Mouse (Mus musculus) midbrain, embryonic 11.5 days (tissue): Measurements from ENCODE around the gene Ripor3. TPM values are rescaled to one million over a fixed set of nuclear protein-coding genes. Genes with fewer than 3 reads are reported as not detected.

Source experiments
- ATAC-seq: fragments of 200-750 bp; cut with Nextera tagmentation; 2 replicates; pipeline ENCODE4 v1.8.0; 2017; ENCODE audit warnings: moderate TSS enrichment, moderate library complexity; ENCODE audit not compliant: low FRiP score
- DNase-seq: peaks from one replicate; pipeline ENCODE4 v3.0.0; 2015; ENCODE audit warnings: low spot score; ENCODE audit errors: missing footprints
- H3K27ac ChIP-seq: fragments of 300-500 bp; sonication (generic); 2 replicates; pipeline ENCODE4 v1.5.1; 2014; ENCODE audit warnings: low read depth, low read length
- H3K27me3 ChIP-seq: fragments of 300-500 bp; sonication (generic); 2 replicates; pipeline ENCODE4 v1.6.1; 2014; ENCODE audit warnings: mild to moderate bottlenecking, low read length, moderate library complexity, mixed read lengths; ENCODE audit not compliant: control insufficient read depth, insufficient read depth
- H3K36me3 ChIP-seq: fragments of 300-500 bp; sonication (generic); 2 replicates; pipeline ENCODE4 v1.6.1; 2014; ENCODE audit warnings: mild to moderate bottlenecking, low read length, moderate library complexity, mixed read lengths; ENCODE audit not compliant: control insufficient read depth, insufficient read depth
- H3K4me1 ChIP-seq: fragments of 300-500 bp; sonication (generic); 2 replicates; pipeline ENCODE4 v1.6.1; 2014; ENCODE audit warnings: low read length; ENCODE audit not compliant: control insufficient read depth, insufficient read depth
- H3K4me2 ChIP-seq: fragments of 300-500 bp; sonication (generic); 2 replicates; pipeline ENCODE4 v1.6.1; 2014; ENCODE audit warnings: mild to moderate bottlenecking, moderate library complexity
- H3K4me3 ChIP-seq: fragments of 300-500 bp; sonication (generic); 2 replicates; pipeline ENCODE4 v1.5.1; 2014; ENCODE audit warnings: low read depth, low read length
- H3K9ac ChIP-seq: fragments of 300-500 bp; sonication (generic); 2 replicates; pipeline ENCODE4 v1.6.1; 2014; ENCODE audit warnings: low read length
- H3K9me3 ChIP-seq: fragments of 300-500 bp; sonication (generic); 2 replicates; pipeline ENCODE4 v1.6.1; 2016; ENCODE audit warnings: low read length; ENCODE audit not compliant: control insufficient read depth
- WGBS: fragments of 180-500 bp; shearing (Covaris S2); extraction: QIAGEN DNeasy Blood & Tissue Kit; methylation state at CpG from one replicate; pipeline ENCODE4 v1.1.7; 2014; 5-methylcytosine and 5-hydroxymethylcytosine counted together
- polyA plus RNA-seq: library from polyadenylated mRNA; unstranded; fragments of >200 nt; fragmentation: Nextera tagmentation; extraction: Ambion mirVana; gene quantifications from 2 replicates; pipeline ENCODE4 v1.2.1, GENCODE M21; 2014

Ripor3 gene
- polyA plus RNA-seq, 1 experiment from 2014 or later: 0.57 TPM

DNA sequence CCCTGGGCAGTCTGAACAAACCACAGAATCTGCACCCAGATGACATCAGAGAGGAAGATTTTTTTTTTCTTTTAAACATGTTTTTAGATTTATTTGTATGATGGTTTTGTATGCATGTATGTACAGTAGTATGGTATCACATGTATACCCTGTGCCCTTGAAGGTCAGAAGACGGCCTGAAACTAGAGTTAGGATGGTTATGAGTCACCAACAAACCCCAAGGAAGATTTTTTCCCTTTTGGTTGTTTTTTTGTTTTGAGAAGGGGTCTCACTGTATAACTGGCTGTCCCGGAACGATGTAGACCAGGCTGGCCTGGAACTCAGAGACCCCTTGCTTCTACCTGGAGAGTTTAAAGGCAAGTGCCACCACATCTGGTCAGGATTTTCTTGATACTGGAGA is 79.4 kb downstream of the Ripor3 start:
- Histone ChIP-seq H3K4me2 (peak overlapping the region; percentile 53; the same call in 1 of the 2 replicates), H3K9me3 (no peaks in the 10 kb centered on the region), H3K27ac (no peak overlapping the region), H3K9ac (no peak overlapping the region), H3K4me1 (peaks cover 8% of the 10 kb centered on the region), H3K36me3 (no peaks in the 10 kb centered on the region), H3K27me3 (no peaks in the 10 kb centered on the region), H3K4me3 (no peak overlapping the region)
- ATAC-seq: no peak
- WGBS: 94% methylated on average over 3 of the region's 3 CpGs
- DNase-seq: no peak

Other genes with a start within 250 kb of the Ripor3 start
- gene Ptpn1, start 78.6 kb downstream of the Ripor3 start, polyA plus RNA-seq: 89.8 and 92.6 TPM in 2 replicates
- gene Pard6b, start 70.4 kb upstream of the Ripor3 start, polyA plus RNA-seq: 6.5 and 8.0 TPM in 2 replicates
- 6.0 and 9.7 TPM in 2 replicates for gene Adnp, start 196.5 kb upstream of the Ripor3 start, polyA plus RNA-seq
- 23.8 and 24.6 TPM in 2 replicates for gene Gm20716, start 219.7 kb upstream of the Ripor3 start, polyA plus RNA-seq
- gene Dpm1, start 220.0 kb upstream of the Ripor3 start, polyA plus RNA-seq: 75.4 and 92.2 TPM in 2 replicates
- 8.0 TPM in 2 replicates for gene Mocs3, start 220.0 kb upstream of the Ripor3 start, polyA plus RNA-seq